Mouse (Mus musculus): Measurements from ENCODE around the gene Ercc2. TPM values are rescaled to one million over a fixed set of nuclear protein-coding genes. Genes with fewer than 3 reads are reported as not detected.
A peak's percentile ranks its signal among the peaks of the same experiment; 100 is the strongest.

Gene Ercc2
- total RNA-seq, 4 experiments from 2014 or later, result 36.0 to 41.5 (median 37.7) TPM

DNA sequence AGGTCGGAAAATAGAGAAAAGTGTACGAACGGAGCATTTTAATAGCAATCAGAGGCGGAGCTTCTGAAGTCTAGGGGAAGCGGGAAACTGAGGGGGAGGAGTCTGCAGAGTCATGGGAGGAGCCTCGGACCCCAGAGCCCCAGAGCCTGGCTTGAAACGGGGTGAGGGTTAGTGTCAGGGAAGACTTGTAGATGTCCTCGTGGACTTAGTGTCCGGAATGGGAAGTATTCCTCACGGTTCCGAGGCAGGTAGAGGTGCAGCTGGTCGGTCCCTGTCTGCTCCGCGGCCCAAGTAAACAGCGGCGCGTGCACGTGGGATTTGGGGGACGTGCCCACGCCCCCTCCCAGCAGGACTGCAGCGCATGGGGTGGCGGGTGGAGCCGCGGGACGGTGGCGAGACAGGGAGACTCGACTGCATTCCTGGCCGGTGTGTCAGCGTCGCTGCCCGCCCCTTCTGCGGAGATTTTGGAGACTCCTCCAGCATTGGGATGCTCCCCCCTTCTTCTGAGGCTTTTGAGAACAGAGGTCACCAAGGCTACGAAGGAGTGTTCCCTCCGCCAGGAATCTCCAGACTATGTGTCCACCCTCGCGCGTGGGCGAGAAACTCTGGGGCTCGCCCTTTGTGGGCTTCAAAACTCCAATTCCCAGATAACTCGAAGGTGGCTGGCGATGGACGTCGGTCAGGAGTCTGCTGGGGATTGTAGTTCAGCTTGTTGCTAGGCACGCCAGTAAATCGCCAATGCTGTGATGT, 21.7 kb upstream of the Ercc2 start:
- DNase-seq (ENCODE audit: low spot score in 2 of 2), result peak in 1 of 2 experiments; percentile 75

DNA sequence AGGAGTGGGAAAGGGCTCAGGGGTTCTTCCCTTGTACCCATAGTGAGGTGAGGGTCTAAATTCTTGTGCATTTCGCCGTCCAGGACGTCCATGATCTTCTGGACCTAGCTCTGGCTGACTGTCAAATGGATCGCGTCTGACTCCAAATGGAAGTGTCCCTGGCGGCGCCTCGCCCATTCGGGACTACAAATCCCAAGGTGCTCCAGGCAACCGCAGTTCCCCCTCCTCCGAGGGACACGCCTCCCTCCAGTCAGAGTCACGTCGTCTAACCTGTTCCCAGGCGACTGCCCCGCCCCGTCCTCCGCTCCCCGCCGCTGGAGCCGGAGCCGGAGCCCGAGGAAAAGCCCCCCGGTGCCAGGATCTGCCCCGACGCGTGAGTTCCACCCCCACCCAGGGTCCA, 20.9 kb upstream of the Ercc2 start:
- peak; percentile 85 to 89 for DNase-seq (ENCODE audit: low spot score in 2 of 2)

DNA sequence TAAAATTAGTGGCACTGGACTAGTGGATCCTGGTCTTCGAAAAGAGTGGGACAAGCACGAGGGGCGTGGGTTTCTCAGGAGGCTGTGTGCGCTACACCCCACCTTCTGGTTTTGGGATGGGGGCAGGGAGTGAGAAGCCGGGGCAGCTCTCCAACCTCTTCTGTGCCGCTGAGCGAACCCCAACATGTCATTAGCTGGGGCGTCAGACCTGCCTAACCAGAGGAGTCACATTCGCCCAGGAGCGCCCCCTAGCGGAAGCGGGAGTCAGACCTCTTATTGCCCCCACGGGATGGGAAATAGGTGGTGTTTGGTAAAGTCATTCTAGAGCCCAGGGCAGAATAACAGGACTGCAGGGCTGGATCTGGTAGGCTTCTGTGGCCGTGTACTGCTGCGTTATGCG, 20.1 kb upstream of the Ercc2 start:
- DNase-seq (ENCODE audit: low spot score in 2 of 2), result peak in 1 of 2 experiments; percentile 67

DNA sequence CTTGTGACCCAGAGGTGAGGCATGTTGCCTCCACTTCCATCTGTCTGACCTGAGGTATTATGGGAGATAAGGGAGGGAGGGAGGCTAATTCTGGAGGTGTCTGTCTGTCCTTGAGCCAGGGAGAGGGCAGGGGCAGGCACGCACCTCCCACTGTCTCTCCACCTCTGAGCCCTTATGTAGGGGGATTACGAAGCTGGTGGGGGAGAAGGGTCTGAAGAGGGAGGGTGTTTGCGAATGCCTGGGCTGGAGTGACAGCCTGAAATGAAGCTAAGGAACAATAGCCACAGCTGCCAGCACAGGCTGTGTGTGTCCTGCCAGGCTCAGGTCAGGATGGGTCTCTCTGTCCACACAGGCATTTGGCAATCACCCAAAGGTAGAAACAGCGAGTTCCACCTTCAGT, 19.5 kb upstream of the Ercc2 start:
- DNase-seq (ENCODE audit: low spot score in 2 of 2), result no peak

DNA sequence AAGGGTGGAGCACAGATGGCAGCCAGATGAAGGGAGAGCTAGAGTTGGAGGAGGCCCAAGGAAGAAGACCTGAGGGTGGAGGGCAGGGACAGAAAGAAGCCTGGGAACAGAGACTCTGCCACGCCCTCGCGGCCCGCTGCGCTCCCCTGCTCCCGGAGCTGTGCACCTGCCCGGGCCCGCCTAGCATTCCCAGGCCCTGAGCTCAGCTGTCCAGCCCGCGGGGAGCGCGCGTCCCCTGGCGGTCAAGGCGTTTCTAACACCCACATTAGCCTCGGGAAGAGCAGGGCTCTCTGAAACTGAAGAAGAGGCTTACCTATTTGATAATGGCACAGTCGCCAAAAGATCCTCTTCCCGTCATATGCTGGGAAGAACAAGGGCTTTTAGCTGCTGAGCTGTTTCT, 17.9 kb upstream of the Ercc2 start:
- no peak for DNase-seq (ENCODE audit: low spot score in 2 of 2)

DNA sequence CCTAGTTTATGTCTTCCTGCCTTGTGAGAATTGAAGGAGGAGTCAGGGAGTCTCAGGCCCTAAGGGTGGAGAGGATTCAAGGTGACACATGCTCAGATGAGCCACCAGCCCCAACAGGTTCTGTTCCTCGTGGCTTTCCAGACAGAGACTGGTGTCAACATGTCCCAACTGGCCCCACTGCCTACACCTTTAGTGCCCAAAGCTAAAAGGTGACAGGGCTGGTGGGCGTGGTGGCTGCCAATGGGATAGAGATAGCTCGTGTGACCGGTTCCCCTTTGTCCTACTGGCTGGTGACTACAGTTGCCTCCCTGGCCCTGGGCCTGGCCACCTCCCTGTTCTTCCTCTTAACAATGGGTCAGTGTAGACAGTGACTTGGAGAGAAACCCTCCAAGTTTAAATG, 16.4 kb upstream of the Ercc2 start:
- no peak for DNase-seq (ENCODE audit: low spot score in 2 of 2)

DNA sequence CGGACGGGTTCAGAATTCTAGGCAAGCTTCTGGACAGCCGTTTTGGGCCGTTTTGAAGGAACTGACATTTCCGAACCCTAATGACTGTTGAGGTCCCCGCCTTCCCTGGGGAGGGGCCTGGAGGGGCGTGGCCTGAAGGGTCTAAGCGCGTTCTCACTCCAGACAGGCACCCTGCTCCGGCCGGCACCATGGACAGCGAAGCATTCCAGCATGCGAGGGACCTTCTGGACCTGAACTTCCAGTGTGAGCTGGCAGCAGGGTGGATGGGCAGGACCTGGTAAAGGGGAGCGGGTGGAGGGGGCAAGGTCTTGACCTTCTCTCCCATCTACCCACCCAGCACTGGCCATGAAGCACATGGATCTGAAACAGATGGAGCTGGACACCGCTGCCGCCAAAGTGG, 13.4 kb upstream of the Ercc2 start:
- DNase-seq (ENCODE audit: low spot score in 2 of 2), result no peak

DNA sequence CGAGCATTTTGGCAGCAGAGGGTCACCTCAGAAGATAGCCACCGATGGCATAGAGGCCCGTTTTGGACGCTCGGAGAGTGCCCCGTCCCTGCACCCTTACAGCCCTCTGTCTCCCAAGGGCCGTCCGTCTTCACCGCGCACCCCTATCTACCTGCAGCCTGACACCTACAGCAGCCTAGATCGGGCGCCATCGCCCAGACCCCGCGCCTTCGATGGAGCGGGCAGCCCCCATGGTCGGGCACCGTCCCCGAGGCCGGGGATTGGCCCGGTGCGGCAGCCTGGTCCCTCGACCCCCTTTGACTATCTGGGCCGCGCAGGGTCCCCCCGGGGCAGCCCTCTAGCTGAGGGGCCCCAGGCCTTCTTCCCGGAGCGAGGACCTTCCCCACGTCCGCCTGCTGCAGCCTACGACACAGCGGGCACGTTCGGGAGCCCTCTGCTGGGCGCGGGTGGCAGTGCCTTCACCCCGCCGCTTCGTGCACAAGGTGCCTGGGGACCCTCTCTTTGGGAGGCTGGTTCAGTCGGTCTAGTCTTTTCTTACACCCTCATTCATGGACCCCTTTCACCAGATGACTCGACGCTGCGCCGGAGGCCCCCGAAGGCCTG, 11.9 kb upstream of the Ercc2 start:
- DNase-seq (ENCODE audit: low spot score in 2 of 2), result peak in 1 of 2 experiments; percentile 64

DNA sequence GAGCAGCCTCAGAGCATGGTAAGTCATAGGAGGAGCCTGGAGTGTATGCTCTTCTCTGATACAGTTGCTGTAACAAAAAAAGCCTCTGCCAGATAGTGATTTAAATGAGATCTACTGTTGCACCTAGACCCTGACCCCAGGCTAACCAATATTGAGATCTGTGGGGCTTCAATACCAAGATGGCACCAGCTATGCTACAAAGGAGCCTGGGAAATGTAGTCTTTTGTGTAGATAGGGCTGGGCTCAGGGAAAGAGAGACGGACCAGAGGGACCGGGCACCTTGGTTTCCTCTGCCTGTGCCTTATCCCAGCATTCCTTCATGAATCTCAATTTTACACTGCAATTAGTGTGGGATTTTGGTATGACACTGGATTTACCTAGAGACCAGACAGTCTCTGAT, 8.4 kb upstream of the Ercc2 start:
- no peak for DNase-seq (ENCODE audit: low spot score in 2 of 2)

DNA sequence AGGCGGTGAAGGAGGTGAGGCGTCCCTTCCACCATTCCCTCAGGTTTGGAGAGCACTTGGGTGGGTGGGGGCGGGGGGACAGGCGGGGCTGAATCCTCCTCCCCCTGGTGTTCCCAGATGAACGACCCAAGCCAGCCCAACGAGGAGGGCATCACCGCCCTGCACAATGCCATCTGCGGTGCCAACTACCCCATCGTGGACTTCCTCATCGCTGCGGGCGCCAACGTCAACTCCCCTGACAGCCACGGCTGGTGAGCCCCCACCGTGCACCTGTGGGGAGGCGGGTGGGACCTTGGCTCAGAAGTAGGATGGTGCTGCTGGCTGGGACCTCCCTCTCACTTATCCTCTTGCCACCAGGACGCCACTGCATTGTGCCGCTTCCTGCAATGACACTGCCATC, 6.4 kb upstream of the Ercc2 start:
- no peak for DNase-seq (ENCODE audit: low spot score in 2 of 2)

DNA sequence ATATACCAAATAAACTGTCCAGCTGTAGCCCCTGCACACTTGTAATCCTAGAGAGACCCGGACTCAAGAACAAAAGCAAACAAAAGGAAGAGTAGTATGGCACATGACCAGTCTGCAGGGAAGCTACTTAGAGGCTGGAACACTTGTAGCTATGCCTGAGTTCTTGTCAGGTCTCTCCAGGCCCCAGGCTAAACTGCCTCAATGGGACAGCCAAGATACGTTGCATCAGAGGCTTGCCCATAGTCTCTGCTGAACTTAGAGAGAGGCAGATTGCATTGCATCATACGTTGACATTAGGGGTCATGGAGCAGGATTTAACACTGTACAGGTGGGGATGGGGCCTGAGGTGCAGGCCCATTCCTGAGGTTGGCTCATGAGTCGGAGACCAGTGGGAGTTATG, 5.8 kb upstream of the Ercc2 start:
- no peak for DNase-seq (ENCODE audit: low spot score in 2 of 2)

DNA sequence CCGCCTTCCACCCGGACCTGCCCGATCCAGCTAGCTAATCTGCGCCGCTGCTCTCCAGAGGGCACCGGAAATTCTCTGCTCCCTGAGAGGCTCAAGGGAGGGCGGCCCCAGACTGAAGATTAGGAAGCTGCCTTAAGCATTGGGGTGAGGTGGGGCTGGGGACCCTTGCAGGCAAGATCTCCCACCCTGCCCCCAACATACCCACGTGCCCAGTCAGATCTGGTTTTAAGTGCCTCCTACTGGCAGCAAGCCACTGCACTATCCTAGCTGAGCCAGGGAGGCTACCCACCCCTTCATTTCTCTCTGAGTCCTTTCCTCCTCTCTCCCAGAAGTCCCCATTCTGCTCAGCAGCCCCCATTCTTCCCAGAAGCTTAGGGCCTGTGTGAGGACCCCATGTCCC, 3.8 kb upstream of the Ercc2 start:
- no peak for DNase-seq (ENCODE audit: low spot score in 2 of 2)

DNA sequence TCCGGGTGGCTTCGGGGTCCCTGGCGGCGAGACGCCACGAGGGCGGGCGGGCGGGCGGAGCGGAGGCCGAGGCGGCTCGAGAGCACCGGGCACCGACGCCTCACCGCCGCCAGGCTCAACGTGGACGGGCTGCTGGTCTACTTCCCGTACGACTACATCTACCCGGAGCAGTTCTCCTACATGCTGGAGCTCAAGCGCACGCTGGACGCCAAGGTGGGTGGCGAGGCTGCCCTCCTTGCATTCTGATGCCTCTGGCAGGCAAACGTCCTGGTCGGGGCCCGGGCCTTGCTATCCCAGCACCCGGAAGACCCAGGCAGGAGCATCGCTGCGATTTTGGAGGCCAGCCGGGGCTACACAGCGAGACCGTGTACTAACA, 344 bp downstream of the Ercc2 start:
- DNase-seq (ENCODE audit: low spot score in 2 of 2), result no peak

DNA sequence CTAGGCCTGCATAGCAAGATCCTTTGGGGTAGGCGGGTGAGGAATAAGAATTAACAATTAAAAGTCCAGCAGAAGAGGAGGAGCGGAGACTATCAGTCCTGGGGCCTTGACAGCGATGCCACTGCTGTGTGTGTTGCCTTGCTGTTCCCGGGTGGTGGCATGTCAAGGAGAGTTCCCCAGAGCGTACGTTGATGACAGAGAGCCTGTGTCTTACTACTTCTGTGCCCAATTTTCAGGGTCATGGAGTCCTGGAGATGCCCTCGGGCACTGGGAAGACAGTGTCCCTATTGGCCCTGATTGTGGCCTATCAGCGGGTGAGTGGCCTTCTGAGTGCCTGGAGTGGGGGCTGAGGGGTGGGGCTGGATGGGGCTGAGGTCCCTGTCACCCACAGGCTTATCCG, 1.9 kb downstream of the Ercc2 start:
- no peak for DNase-seq (ENCODE audit: low spot score in 2 of 2)

DNA sequence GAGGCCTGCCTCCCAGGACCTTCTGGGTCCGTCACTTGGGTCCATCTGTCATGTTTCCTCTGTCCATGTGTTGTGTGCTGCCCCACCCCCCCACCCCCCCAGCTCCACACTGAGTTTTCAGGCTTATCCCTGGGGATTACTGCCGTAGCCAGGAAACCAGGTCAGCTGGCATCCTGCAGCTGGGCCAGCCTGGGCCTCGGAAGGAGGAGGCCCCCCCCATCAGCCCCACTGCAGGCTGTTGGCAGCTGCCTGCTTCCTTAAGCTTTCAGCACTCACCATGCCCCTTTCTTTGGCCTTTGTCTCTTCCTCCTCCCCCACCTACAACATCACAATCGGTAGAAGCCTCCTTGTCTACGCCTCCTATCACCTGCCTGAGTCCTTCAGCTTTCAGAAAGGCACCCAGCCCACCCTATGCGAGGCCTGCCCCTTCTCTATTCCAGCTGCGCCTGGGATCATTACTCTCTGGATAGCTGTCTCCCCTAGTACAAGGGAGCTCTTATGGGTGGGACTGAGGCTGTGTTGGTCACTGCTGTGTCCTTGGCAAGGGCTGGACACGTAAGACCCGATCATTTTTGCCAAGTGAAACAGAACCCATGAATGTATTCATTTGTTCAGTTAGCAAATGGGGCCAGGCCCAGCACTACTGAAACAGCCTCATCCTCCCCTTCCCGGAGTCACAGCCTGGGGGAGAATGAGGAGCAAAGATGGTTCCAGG, 7.0 kb downstream of the Ercc2 start:
- DNase-seq (ENCODE audit: low spot score in 2 of 2), result no peak

DNA sequence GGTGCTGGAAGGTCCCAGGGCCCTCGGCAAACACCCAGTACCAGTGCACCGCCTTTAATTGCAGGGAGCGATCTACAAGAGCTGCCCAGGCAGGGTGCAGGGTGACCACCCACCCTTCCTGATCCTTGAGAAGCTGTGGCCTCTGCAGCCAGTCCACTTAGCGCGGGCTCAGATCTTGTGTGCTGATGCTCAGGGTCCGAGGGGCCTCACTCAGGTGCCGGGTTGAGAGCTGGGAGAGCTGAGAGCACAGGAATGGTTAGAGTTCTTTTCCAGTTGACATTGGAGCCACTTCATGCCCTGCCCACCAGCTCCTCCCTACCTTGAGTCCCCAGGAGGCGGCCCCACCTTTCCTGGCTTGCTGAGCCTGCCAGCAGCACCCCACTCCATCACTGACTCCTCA, 12.7 kb downstream of the Ercc2 start:
- DNase-seq (ENCODE audit: low spot score in 2 of 2), result no peak

DNA sequence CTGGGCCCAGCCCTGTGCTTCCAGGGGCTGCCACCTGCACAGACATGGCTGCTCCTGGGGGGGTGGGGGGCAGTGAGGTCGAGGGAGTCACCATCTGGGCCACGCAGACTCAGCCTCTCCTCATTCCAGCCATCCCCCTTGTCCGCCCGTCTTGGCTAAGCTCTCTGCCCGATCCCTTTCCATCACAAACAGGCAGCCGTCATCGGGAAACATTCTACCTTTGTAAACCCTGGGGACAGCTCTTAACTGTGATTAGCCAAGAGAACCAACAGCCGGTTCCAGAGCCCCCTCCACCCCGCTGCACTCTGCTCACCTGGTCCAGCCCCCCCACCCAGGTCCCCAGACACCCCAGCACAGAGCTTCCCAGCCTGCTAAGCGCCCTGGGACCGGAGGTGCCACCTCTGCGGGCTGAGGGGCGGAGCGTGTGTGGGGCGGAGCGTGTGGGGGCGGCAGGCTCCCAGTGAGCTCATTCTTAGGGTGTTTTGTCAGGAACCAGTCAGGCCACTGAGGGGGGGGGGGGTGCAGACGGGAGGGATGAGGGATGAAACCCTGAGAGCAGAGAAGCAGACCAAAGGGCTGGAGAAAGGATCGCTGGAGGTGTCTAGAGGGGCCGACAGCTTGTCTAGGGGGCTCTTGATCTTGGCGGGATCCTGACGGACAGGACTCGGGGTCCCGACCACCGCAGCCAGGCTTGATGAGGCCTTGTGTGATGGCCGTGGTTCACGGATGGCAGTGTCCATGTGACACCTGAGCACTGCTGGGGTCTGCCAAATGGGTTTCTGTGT, 17.9 kb downstream of the Ercc2 start:
- DNase-seq (ENCODE audit: low spot score in 2 of 2), result no peak

DNA sequence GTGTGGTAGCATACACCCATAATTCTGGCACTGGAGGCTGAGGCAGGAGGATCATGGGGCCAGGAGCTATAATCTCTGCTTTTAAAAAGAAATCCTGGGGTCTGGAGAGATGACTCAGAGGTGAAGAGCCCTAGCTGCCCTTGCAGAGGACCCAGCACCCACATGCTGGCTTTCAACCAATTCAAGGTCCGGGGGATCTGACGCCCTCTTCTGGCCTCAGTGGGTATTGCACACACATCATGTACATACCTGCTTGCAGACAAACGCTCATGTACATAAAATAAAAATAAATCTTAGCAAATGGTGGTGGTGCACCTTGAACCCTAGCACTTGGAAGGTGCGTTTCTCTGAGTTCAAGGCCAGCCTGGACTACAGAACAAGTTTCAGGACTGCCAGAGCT, 19.1 kb downstream of the Ercc2 start:
- DNase-seq (ENCODE audit: low spot score in 2 of 2), result no peak

DNA sequence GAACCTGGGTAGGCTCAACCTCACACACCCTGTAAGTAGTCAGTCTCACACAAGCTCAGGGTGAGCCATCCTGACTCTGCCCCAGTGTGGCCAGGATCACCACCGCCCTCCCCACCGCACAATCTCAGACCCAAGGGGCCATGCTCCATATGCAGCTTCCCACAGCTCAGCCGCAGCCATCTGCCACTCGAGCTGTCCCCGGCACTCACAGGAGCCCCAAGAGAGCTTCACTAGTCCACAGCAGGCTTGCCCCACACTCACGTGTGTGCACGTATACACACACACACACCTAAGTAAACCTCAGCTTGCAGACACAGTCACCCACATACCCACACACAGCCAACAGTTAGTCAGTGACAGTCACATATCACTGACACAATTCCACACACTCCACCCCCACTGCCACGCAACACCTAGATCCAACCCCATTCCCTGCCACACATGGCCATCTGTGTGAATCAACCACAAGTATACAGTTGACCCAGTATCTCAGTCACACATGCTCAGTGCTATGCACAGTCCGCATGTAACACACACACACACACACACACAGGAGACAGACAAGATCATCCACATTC, 20.8 kb downstream of the Ercc2 start:
- no peak for DNase-seq (ENCODE audit: low spot score in 2 of 2)

DNA sequence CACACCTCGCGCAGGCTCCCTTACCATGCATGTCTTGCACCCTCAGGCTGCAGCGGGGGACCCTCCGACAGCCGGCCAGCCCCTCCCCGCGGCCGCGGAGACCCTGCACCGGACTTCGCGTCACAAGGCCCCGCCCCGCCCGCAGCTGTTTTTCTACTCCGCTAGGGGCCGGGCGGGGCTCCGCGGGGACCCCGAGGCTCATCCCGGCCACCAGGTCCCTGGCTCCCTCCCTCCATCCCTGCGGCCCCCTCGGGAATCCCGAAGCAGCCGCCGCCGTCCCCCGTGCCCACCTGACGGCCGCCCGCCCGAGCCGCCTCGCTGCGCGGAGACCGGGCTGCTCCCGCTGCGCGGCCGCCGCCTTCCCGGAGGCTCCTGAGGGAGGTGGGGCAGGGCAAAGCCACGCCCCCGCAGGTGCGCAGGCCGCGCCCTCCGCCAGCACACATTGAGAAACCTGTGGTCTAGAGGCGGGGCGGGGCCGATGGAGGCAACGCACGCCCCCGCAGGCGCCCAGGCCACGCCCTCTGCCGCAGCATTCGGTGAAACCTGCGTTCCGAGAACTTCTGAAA, 22.0 kb downstream of the Ercc2 start, which contains the start of gene Klc3:
Gene Klc3 (minus strand): TSS at position 374 of the 566 bp plus-strand sequence.
- DNase-seq (ENCODE audit: low spot score in 2 of 2), result no peak

DNA sequence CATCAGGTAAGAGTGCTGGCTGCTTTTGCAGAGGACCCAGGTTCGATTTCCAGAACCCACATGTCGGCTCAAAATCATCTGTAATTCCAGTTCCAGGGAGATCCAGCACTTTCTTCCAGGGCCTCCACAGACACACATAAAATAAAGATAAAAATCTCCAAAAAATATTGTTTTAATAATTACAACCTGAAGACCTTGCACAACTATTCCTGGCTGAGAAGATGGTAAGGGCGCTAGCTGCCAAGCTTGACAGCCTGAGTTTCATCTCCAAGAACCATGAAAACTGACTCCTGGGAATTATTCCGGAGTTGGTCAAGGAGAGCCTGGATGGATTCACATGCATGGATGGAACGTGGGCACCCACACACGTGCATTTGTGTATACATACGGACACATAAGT, 22.7 kb downstream of the Ercc2 start, which contains the start of gene Ckm:
Gene Ckm (plus strand): TSS at position 301 of the 400 bp plus-strand sequence.
- DNase-seq (ENCODE audit: low spot score in 2 of 2), result no peak

Data from layer of hippocampus, adult 8-10 months (tissue).